Mouse (Mus musculus) myocyte (in vitro differentiated cells): ENCODE results near the gene Palld.

Source experiments
- CEBPB ChIP-seq: IDR thresholded peaks from 2 replicates; pipeline ENCODE4 v1.6.1; 2011; ENCODE audit warnings: mild to moderate bottlenecking, moderate library complexity; ENCODE audit not compliant: poor library complexity, insufficient read depth, severe bottlenecking
- MAX ChIP-seq: IDR thresholded peaks from one replicate; pipeline ENCODE4 v1.6.1; 2011; ENCODE audit warnings: low read depth, mild to moderate bottlenecking, control low read depth
- MYOD1 ChIP-seq, 3 experiments: IDR thresholded peaks; one replicate each; pipeline ENCODE4 v1.6.1; 2011; ENCODE audit warnings: control low read depth in 2 of 3, low read depth in 2 of 3, mild to moderate bottlenecking in 2 of 3, moderate library complexity in 1 of 3; ENCODE audit not compliant: insufficient read length in 2 of 3, control insufficient read depth in 1 of 3
- MYOG ChIP-seq, 3 experiments: IDR thresholded peaks; one replicate each; pipeline ENCODE4 v1.6.1; 2011; ENCODE audit warnings: control low read depth in 2 of 3, low read depth in 2 of 3, mild to moderate bottlenecking in 2 of 3; ENCODE audit not compliant: insufficient read length in 2 of 3, control insufficient read depth in 1 of 3, insufficient read depth in 1 of 3
- POLR2A ChIP-seq: IDR thresholded peaks from one replicate; pipeline ENCODE4 v1.6.1; 2011; ENCODE audit warnings: low read depth, mild to moderate bottlenecking, control low read depth, moderate library complexity; ENCODE audit not compliant: insufficient read length
- POLR2AphosphoS2 ChIP-seq: IDR thresholded peaks from one replicate; pipeline ENCODE4 v1.6.1; 2011; ENCODE audit warnings: low read depth, control low read depth; ENCODE audit not compliant: insufficient read length
- REST ChIP-seq: IDR thresholded peaks from one replicate; pipeline ENCODE4 v1.6.1; 2011; ENCODE audit warnings: mild to moderate bottlenecking, control low read depth, moderate library complexity; ENCODE audit not compliant: insufficient read depth, insufficient read length
- SRF ChIP-seq: IDR thresholded peaks from one replicate; pipeline ENCODE4 v1.6.1; 2011; ENCODE audit warnings: low read depth; ENCODE audit not compliant: control insufficient read depth, insufficient read length
- TCF12 ChIP-seq: IDR thresholded peaks from one replicate; pipeline ENCODE4 v1.6.1; 2011; ENCODE audit warnings: mild to moderate bottlenecking, control low read depth; ENCODE audit not compliant: poor library complexity, insufficient read depth, severe bottlenecking
- TCF3 ChIP-seq: IDR thresholded peaks from one replicate; pipeline ENCODE4 v1.6.1; 2011; ENCODE audit warnings: low read depth, control low read depth; ENCODE audit not compliant: insufficient read length
- USF1 ChIP-seq: IDR thresholded peaks from one replicate; pipeline ENCODE4 v1.6.1; 2011; ENCODE audit warnings: low read depth, mild to moderate bottlenecking, control low read depth, moderate library complexity

DNA sequence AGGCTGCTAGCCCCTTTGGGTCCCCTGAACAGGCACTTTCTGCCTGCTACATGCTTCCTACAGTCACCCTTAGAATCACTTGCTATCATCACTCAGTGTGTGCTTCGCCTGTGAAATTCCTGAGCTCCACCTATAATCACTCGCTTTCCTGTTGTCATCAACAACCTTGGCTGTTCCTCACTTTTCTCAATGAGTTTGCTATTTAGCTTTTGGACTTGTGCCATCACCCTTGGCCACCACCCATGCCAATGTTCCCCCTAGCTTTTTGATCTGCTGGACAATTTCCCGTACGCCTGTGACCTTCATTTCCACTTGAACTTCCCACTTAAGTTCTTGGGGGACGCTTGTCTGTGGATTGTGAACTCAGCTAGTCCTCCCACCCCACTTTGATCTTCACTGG, 225.3 kb downstream of the Palld start:
- TF ChIP-seq POLR2A (no peak), CEBPB (no peak), MYOD1 (IDR thresholded peaks at IDR 0.05; ENCODE audit: control insufficient read depth in 1 of 3, insufficient read length in 2 of 3, low read depth in 2 of 3) (no peak), POLR2AphosphoS2 (no peak), TCF3 (no peak), TCF12 (no peak), USF1 (no peak), REST (no peak), MAX (no peak), MYOG (IDR thresholded peaks at IDR 0.05; ENCODE audit: control insufficient read depth in 1 of 3, insufficient read depth in 1 of 3, insufficient read length in 2 of 3, low read depth in 2 of 3) (no peak), SRF (no peak)
